Mouse (Mus musculus): ENCODE results near the gene Trmu.

DNA sequence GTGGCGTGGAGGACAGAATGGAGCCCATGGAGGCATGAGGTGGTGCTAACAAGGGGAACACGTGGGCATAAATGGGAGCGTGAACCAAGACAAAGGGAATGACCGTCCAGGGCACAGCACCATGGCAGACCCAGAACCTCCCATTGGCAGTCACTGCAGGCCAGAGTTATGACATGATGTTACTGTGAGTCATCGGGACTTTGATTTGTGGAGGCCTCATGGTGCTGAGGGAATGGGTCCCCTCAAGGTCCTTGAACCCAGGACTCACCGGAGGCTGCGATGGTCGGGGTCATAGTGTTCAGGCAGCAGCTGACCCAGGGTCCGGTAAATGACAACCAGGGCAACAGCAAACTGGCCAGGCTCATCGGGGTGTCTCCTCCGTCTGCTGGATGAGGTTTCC, 42.7 kb downstream of the Trmu start:
- no peak for TF ChIP-seq CTCF (IDR thresholded peaks at IDR 0.05; ENCODE audit: insufficient read depth, low read depth, low read length)
- no peak for TF ChIP-seq POLR2A (IDR thresholded peaks at IDR 0.05; ENCODE audit: insufficient read depth, low read depth, low read length)
